Mouse (Mus musculus): ENCODE measurements around the gene Ccr9. TPM values are rescaled to one million over a fixed set of nuclear protein-coding genes. Genes with fewer than 3 reads are reported as not detected.

The Ccr9 gene
- 0.11 and 0.21 TPM in 2 replicates for polyA plus RNA-seq (2012; rRNA removed)

GRCm38 (mm10) chr9:123678327-123679105 is at the start of gene Ccr9, which contains the start of gene Slc6a20a:
TSS of gene Ccr9 (plus strand) at chr9:123678439.
TSS of gene Slc6a20a (minus strand) at chr9:123678885.

GRCm38 (mm10) chr9:123632281-123632680 is 46.0 kb upstream of the Ccr9 start, which contains the start of gene Slc6a20b:
TSS of gene Slc6a20b (minus strand) at chr9:123632565.

GRCm38 (mm10) chr9:123717186-123718008 is 39.2 kb downstream of the Ccr9 start, which contains the start of gene Lztfl1:
TSS of gene Lztfl1 (minus strand) at chr9:123717697.

GRCm38 (mm10) chr9:123806267-123806666 is 128.0 kb downstream of the Ccr9 start, which contains the start of gene Cxcr6:
TSS of gene Cxcr6 (plus strand) at chr9:123806475.

Other genes with a start within 250 kb of the Ccr9 start
- gene Limd1, start 199.7 kb upstream of the Ccr9 start, polyA plus RNA-seq (2012; rRNA removed) = 10.9 and 12.9 TPM in 2 replicates
- gene Sacm1l, start 148.7 kb upstream of the Ccr9 start, polyA plus RNA-seq (2012; rRNA removed) = 10.3 and 12.4 TPM in 2 replicates
- gene Slc6a20b, start 45.9 kb upstream of the Ccr9 start, polyA plus RNA-seq (2012; rRNA removed) = 0.19 and 0.24 TPM in 2 replicates
- 2.2 and 3.2 TPM in 2 replicates for gene Slc6a20a, start 446 bp downstream of the Ccr9 start, polyA plus RNA-seq (2012; rRNA removed)
- 6.9 and 7.0 TPM in 2 replicates for gene Lztfl1, start 39.3 kb downstream of the Ccr9 start, polyA plus RNA-seq (2012; rRNA removed)
- 0.02 and 0.03 TPM in 2 replicates for gene Cxcr6, start 128.0 kb downstream of the Ccr9 start, polyA plus RNA-seq (2012; rRNA removed)
- 2.0 and 2.2 TPM in 2 replicates for gene Fyco1, start 173.5 kb downstream of the Ccr9 start, polyA plus RNA-seq (2012; rRNA removed)
- gene Xcr1, start 183.6 kb downstream of the Ccr9 start, polyA plus RNA-seq (2012; rRNA removed) = under 0.01 TPM in 1 of 2 replicates, not detected in the other